Mouse (Mus musculus) cerebellum, postnatal 25 days (tissue): ENCODE measurements around the gene Ing5.
"Not testable (repeated sequence)": the region's sequence is repeated elsewhere in the genome, so short reads cannot be mapped to it uniquely, and the experiment has no call there.

ENCODE experiments used
- DNase-seq, 2 experiments: peaks; one replicate each; pipeline ENCODE4 v3.0.0; 2021; ENCODE audit warnings: mixed read lengths in 2 of 2

Gene Ing5

GRCm38 (mm10) chr1:93803556-93804507 lies at the start of gene Ing5:
Gene Ing5 (plus strand): TSS chr1:93803965.
- DNase-seq = peak; percentile 100

GRCm38 (mm10) chr1:93754573-93755290 lies 49.0 kb upstream of the Ing5 start, which contains the start of gene Thap4:
Gene Thap4 (minus strand): TSS chr1:93754864.
- DNase-seq = peak; percentile 96 to 98

GRCm38 (mm10) chr1:93755291-93755610 lies 48.5 kb upstream of the Ing5 start:
- no peak for DNase-seq

DNA sequence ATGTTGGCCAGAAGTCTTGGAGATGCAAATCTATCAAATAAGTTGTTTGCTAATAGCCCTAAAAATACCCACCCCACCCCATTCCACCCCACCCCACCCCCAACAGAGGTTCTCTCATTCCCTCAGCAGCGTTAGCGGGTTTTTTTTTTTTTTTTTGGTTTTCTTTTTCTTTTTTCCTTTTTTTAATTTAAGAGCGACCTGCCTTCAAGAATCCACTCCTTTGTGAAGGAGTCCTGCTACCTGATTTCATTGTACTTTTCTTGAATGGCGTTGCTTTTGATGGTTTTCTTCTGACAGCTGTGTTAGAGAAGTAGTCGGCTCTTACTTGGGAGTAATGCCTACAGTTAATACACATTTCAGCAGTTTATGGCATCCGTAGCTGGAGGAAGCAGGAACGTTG lies 48.1 kb upstream of the Ing5 start:
- no peak for DNase-seq

- DNase-seq = no peak
Measured at GRCm38 (mm10) chr1:93756154-93756553, 47.6 kb upstream of the Ing5 start.

GRCm38 (mm10) chr1:93760076-93760475 lies 43.7 kb upstream of the Ing5 start:
- DNase-seq = no peak

DNA sequence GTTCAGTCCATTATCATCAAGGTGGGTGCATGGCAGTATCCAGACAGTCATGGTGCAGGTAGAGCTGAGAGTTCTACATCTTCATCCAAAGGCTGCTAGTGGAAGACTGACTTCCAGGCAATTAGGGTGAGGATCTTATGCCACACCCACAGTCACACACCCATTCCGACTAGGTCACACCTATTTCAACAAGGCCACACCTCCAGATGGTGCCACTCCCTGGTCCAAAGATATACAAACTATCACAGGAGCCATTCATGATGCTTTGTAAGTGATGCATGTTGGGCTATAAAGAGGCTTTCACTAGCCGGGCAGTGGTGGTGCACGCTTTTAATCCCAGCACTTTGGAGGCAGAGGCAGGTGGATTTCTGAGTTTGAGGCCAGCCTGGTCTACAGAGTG lies 40.2 kb upstream of the Ing5 start:
- not testable (repeated sequence) for DNase-seq

- no peak for DNase-seq
Measured at GRCm38 (mm10) chr1:93764871-93765591, 38.7 kb upstream of the Ing5 start.

- no peak for DNase-seq
Measured at GRCm38 (mm10) chr1:93767600-93767999, 36.2 kb upstream of the Ing5 start.

DNA sequence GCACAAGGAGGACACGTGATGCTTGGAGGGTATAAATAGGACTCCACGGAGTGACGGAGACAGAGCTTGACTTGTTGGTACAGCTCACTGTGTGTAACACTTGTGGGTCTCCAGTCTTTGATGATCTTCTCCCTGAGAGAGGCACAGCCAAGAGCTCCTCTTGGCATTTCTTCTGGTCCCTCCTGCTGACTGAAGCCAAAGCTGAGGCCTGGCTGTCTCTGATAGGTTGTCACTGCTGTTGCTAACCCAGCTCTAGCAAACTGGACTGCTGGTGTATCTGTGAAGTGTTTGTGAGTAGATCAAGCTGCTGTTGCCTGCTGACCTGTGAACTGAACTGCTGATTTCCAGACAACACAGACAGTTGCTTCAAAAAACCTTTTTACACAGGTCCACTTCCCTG lies 33.9 kb upstream of the Ing5 start:
- DNase-seq = no peak

GRCm38 (mm10) chr1:93776686-93777085 lies 27.1 kb upstream of the Ing5 start:
- no peak for DNase-seq

DNA sequence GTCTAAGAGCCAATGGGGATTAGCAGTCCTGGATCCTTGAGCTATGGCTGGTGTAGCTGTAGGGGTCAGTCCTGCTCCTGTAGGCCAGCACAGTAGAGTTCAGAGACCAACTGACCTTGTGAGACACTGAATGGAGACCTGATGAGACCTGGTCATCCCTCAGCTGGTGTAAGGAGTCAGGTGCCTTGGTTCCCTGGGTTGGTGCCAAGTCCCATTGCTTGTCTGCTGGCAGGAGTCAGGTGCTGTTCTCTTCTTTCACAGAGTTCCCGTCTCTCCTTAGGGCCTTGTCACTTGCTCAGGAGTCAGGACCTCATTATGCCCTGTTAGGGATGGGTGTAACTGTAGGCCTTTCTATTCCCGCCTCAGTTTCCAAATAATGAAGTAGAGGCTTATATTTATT lies 16.9 kb upstream of the Ing5 start:
- DNase-seq = peak; percentile 22 to 61

DNA sequence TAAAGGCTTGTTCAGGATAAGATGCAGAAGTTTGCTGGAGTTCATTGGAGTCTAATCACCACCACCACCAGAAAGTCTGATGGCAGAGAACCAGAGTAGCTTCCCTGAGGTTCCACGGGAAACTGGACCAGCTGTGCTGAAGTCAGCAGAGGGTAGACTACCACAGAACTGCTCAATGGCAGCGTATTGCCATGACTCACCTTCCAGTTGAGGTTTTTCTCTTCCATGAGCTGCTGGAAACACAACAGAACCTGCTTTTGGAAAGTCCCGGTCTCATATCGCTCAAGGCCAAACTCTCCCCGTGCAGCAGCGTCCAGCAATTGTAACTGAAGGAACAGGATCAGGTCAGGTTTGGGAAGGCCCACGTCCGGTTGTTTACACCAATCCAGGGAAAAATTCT lies 9.2 kb upstream of the Ing5 start:
- DNase-seq = no peak

DNA sequence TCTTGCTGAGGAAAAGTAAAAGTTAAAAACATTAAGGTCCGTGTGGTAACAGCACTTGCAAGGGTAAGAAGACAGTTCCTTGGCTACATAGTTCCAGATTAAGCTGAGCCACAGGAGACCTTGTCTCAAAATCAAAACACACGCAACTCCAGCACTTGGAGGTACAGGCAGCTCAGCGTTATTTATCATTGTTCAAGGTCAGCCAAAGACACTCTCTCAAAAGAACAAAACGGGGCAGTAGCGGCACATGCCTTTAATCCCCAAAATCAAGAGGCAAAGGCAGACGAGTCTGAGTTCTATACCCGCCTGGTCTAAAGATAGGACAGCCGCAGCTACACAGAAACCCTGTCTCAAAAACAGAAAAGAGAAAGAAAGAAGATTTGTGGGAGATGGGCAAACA lies 7.9 kb upstream of the Ing5 start:
- DNase-seq = no peak

GRCm38 (mm10) chr1:93800670-93801503 lies 2.9 kb upstream of the Ing5 start:
- DNase-seq = no peak

DNA sequence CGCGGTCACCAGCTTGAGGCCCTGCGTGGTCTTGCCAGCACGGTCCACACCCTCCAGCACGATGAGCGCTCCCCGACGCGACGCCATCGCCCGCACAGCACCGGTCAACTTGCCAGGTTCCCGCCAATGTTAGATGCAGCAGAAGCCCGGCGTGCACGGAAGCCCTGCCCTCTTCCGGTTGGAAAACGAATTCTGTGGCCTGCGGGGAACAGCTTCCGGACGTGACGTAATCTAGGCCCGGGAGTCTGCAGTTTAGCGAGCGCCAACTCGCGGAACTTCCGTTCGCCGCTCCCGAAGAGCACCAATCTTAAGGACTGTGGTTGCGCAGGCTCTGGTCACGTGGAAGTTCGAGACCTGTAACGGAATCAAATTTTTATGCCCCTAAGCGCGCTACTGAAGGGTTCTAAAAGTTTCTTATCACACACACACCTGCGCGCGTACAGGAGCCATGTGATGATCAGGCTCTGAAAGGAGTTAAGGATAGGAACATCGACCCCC lies 2.0 kb upstream of the Ing5 start, which contains the start of gene Dtymk:
Gene Dtymk (minus strand): TSS at position 194 of the 498 bp plus-strand sequence.
- DNase-seq = peak; percentile 90 to 94

DNA sequence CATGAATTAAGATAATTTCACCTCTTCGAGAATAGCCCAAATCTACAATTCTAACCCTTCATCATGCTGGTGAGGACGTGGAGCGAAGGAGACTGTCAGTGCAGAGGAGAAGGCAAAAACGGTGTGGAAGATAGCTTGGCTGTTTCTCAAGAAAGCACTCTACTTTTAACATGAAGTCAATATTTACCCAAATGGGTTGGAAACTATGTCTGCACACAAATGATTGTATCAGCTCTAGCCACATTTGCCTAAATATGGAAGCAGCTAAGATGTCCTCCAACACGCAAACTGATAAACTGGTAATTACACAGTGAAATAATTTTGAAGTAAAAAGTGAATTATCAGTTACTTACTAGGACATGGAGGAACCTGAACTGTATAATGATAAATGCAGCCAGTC lies 994 bp upstream of the Ing5 start:
- DNase-seq = no peak

DNA sequence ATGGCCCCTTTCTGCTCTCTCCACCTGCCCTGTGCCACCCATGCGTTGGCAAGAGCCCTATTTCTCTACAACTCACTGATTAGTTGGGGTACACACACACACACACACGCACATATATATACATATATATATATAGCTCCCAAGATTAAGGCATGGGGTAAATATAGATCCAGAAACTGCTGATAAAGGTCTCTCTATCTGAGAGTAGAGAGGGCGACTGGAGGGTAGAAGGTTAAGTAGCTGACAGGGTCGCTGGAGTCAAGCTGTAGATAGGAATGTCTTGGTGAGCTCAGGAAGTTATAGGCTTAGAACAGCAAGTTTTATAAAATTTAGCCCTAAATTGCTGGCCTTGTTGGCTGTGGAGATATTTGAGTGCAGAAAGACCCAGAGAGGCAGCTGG lies 1.1 kb downstream of the Ing5 start:
- DNase-seq = no peak

DNA sequence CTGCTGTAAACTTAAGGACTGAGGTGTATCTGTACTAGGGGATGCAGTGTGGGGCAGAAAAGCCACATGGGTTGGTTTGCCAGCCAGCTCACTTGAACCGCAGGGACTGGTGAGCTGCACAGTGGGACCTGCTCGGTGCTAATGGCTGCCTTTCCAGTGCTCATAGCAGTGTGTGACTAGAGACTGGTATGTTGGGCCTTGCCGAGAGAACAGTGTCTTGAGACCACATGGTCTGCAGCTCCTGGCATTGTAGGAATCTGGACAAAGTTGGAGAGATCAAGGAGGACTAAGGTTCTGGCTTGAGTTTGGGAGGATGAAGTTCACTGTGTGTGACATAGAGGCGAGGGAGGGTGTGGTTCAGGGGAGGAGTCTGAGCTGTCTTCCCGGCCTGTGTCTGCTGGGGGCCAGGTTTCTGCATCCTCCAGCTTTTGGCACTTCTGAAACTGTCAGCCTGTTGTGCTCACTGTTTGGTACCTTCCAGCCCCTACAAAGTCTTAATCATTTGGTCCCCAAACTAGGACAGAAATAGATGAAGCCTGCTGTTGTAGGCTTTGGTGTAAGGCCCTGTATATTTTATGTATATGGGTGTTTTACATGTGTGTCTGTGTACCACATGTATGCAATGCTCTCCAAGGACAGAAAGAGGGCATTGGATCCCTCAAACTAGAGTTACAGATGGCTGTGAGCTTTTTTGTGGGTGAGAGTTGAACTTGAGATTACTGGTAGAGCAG lies 1.6 kb downstream of the Ing5 start:
- DNase-seq = no peak

GRCm38 (mm10) chr1:93808871-93809270 lies 5.1 kb downstream of the Ing5 start:
- no peak for DNase-seq

GRCm38 (mm10) chr1:93810011-93810410 lies 6.2 kb downstream of the Ing5 start:
- DNase-seq = no peak
